Mouse (Mus musculus): ENCODE measurements around the gene Grid2. TPM values are rescaled to one million over a fixed set of nuclear protein-coding genes. Genes with fewer than 3 reads are reported as not detected.

Gene Grid2
- polyA plus RNA-seq, 1 experiment from 2014 or later, result 2.1 TPM

GRCm38 (mm10) chr6:63917035-63917570 lies 661.4 kb downstream of the Grid2 start:
- Histone ChIP-seq H3K36me3 (no peaks in the 10 kb centered on the region), H3K9me3 (replicated peaks) (no peaks in the 10 kb centered on the region), H3K4me1 (no peaks in the 10 kb centered on the region), H3K4me3 (replicated peaks) (no peak overlapping the region), H3K9ac (no peak overlapping the region), H3K4me2 (replicated peaks) (no peak overlapping the region), H3K27ac (replicated peaks) (no peak overlapping the region), H3K27me3 (no peaks in the 10 kb centered on the region)
- 62% methylated on average over 6 of the region's 6 CpGs for WGBS
- no peak for ATAC-seq (ENCODE audit: insufficient number of reproducible peaks, low FRiP score, low TSS enrichment, low read depth)

GRCm38 (mm10) chr6:63921951-63922350 lies 666.3 kb downstream of the Grid2 start:
- no peak overlapping the region for H3K4me2 ChIP-seq (replicated peaks)
- 85% methylated on average over 6 of the region's 6 CpGs for WGBS
- no peak for ATAC-seq (ENCODE audit: insufficient number of reproducible peaks, low FRiP score, low TSS enrichment, low read depth)
- no peak overlapping the region for H3K4me3 ChIP-seq (replicated peaks)
- no peaks in the 10 kb centered on the region for H3K4me1 ChIP-seq
- no peak overlapping the region for H3K27ac ChIP-seq (replicated peaks)
- H3K9ac ChIP-seq, result no peak overlapping the region
- H3K36me3 ChIP-seq, result no peaks in the 10 kb centered on the region
- no peaks in the 10 kb centered on the region for H3K9me3 ChIP-seq (replicated peaks)
- no peaks in the 10 kb centered on the region for H3K27me3 ChIP-seq

DNA sequence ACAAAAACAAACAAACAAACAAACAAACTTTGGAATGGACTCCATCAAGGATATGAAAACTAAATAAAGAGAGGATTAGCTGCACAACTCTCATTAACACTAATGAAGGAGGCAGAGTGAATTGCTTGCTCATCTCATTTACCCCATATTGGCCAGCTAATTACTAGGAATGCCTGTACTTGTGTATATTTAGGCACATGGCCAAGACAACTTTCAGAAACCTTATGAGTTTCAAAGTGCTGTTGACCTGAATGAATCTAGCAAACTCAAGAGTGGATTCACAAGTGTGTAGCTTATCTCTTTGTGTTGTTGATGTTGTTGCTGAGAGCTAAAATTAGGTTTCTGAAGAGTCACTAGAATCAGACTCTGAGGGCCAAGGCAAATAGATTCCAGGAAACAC lies 675.5 kb downstream of the Grid2 start:
- Histone ChIP-seq H3K4me3 (replicated peaks) (no peak overlapping the region), H3K27ac (replicated peaks) (no peak overlapping the region), H3K4me1 (no peaks in the 10 kb centered on the region), H3K9ac (no peak overlapping the region), H3K36me3 (no peaks in the 10 kb centered on the region), H3K27me3 (no peaks in the 10 kb centered on the region), H3K4me2 (replicated peaks) (no peak overlapping the region), H3K9me3 (replicated peaks) (no peaks in the 10 kb centered on the region)
- ATAC-seq (ENCODE audit: insufficient number of reproducible peaks, low FRiP score, low TSS enrichment, low read depth), result no peak

DNA sequence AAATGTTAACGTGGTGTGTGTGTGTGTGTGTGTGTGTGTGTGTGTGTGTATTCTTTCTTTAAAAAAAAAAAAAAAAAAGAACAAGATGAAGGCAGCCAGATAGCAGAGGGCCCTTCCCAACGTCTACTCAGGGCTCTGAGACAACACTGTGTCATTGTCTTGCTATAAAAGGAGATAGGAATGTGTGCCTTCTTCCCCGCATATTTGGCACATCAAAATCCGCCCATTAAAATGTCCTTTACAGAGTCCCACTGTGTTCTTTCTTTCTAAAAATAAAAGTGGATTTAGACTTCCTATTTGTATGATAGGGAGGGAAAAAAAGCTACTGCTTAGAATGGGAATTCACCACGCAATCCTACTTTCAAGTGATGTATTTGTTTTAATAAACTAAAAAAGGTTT lies 691.0 kb downstream of the Grid2 start:
- no peaks in the 10 kb centered on the region for H3K27me3 ChIP-seq
- ATAC-seq (ENCODE audit: insufficient number of reproducible peaks, low FRiP score, low TSS enrichment, low read depth), result no peak
- no peak overlapping the region for H3K4me3 ChIP-seq (replicated peaks)
- no peaks in the 10 kb centered on the region for H3K9me3 ChIP-seq (replicated peaks)
- no peak overlapping the region for H3K9ac ChIP-seq
- no peak overlapping the region for H3K4me2 ChIP-seq (replicated peaks)
- 49% methylated on average over 5 of the region's 5 CpGs for WGBS
- no peaks in the 10 kb centered on the region for H3K4me1 ChIP-seq
- H3K27ac ChIP-seq (replicated peaks), result no peak overlapping the region
- H3K36me3 ChIP-seq, result no peaks in the 10 kb centered on the region

- Histone ChIP-seq H3K27me3 (no peaks in the 10 kb centered on the region), H3K4me2 (replicated peaks) (no peak overlapping the region), H3K9ac (no peak overlapping the region), H3K4me3 (replicated peaks) (no peak overlapping the region), H3K4me1 (no peaks in the 10 kb centered on the region), H3K9me3 (replicated peaks) (no peaks in the 10 kb centered on the region), H3K27ac (replicated peaks) (no peak overlapping the region), H3K36me3 (no peaks in the 10 kb centered on the region)
- WGBS, result 76% methylated on average over 3 of the region's 3 CpGs
- no peak for ATAC-seq (ENCODE audit: insufficient number of reproducible peaks, low FRiP score, low TSS enrichment, low read depth)
Measured at GRCm38 (mm10) chr6:63963789-63964188, 708.1 kb downstream of the Grid2 start.

GRCm38 (mm10) chr6:63964269-63964668 lies 708.6 kb downstream of the Grid2 start:
- 78% methylated on average over 6 of the region's 6 CpGs for WGBS
- Histone ChIP-seq H3K27me3 (no peaks in the 10 kb centered on the region), H3K9ac (no peak overlapping the region), H3K4me2 (replicated peaks) (no peak overlapping the region), H3K36me3 (no peaks in the 10 kb centered on the region), H3K9me3 (replicated peaks) (no peaks in the 10 kb centered on the region), H3K27ac (replicated peaks) (no peak overlapping the region), H3K4me1 (no peaks in the 10 kb centered on the region), H3K4me3 (replicated peaks) (no peak overlapping the region)
- ATAC-seq (ENCODE audit: insufficient number of reproducible peaks, low FRiP score, low TSS enrichment, low read depth), result no peak

GRCm38 (mm10) chr6:63964735-63965134 lies 709.1 kb downstream of the Grid2 start:
- no peaks in the 10 kb centered on the region for H3K9me3 ChIP-seq (replicated peaks)
- 45% methylated on average over 2 of the region's 2 CpGs for WGBS
- no peak overlapping the region for H3K9ac ChIP-seq
- H3K27me3 ChIP-seq, result no peaks in the 10 kb centered on the region
- no peak overlapping the region for H3K4me2 ChIP-seq (replicated peaks)
- H3K4me3 ChIP-seq (replicated peaks), result no peak overlapping the region
- no peak overlapping the region for H3K27ac ChIP-seq (replicated peaks)
- no peaks in the 10 kb centered on the region for H3K36me3 ChIP-seq
- H3K4me1 ChIP-seq, result no peaks in the 10 kb centered on the region
- no peak for ATAC-seq (ENCODE audit: insufficient number of reproducible peaks, low FRiP score, low TSS enrichment, low read depth)

GRCm38 (mm10) chr6:64046084-64046483 lies 790.4 kb downstream of the Grid2 start:
- Histone ChIP-seq H3K4me3 (replicated peaks) (no peak overlapping the region), H3K9ac (no peak overlapping the region), H3K27ac (replicated peaks) (no peak overlapping the region), H3K4me2 (replicated peaks) (no peak overlapping the region), H3K4me1 (no peaks in the 10 kb centered on the region), H3K27me3 (no peaks in the 10 kb centered on the region), H3K9me3 (replicated peaks) (no peaks in the 10 kb centered on the region), H3K36me3 (no peaks in the 10 kb centered on the region)
- no peak for ATAC-seq (ENCODE audit: insufficient number of reproducible peaks, low FRiP score, low TSS enrichment, low read depth)
- WGBS, result 78% methylated on average over 2 of the region's 2 CpGs

GRCm38 (mm10) chr6:64046732-64047131 lies 791.1 kb downstream of the Grid2 start:
- 57% methylated on average over 1 of the region's 1 CpGs for WGBS
- no peak for ATAC-seq (ENCODE audit: insufficient number of reproducible peaks, low FRiP score, low TSS enrichment, low read depth)
- H3K9ac ChIP-seq, result no peak overlapping the region

GRCm38 (mm10) chr6:64047950-64048349 lies 792.3 kb downstream of the Grid2 start:
- Histone ChIP-seq H3K36me3 (no peaks in the 10 kb centered on the region), H3K9ac (no peak overlapping the region), H3K27ac (replicated peaks) (no peak overlapping the region), H3K9me3 (replicated peaks) (no peaks in the 10 kb centered on the region), H3K27me3 (no peaks in the 10 kb centered on the region), H3K4me2 (replicated peaks) (no peak overlapping the region), H3K4me3 (replicated peaks) (no peak overlapping the region), H3K4me1 (no peaks in the 10 kb centered on the region)
- WGBS, result 84% methylated on average over 5 of the region's 5 CpGs
- ATAC-seq (ENCODE audit: insufficient number of reproducible peaks, low FRiP score, low TSS enrichment, low read depth), result no peak

More at GRCm38 (mm10) chr6:64046732-64047131, 791.1 kb downstream of the Grid2 start:
- Histone ChIP-seq H3K36me3 (no peaks in the 10 kb centered on the region), H3K27ac (replicated peaks) (no peak overlapping the region), H3K9me3 (replicated peaks) (no peaks in the 10 kb centered on the region), H3K4me3 (replicated peaks) (no peak overlapping the region), H3K27me3 (no peaks in the 10 kb centered on the region), H3K4me2 (replicated peaks) (no peak overlapping the region), H3K4me1 (no peaks in the 10 kb centered on the region)

GRCm38 (mm10) chr6:64063858-64064257 lies 808.2 kb downstream of the Grid2 start:
- Histone ChIP-seq H3K27me3 (no peaks in the 10 kb centered on the region), H3K4me2 (replicated peaks) (no peak overlapping the region), H3K36me3 (no peaks in the 10 kb centered on the region), H3K9me3 (replicated peaks) (no peaks in the 10 kb centered on the region), H3K27ac (replicated peaks) (no peak overlapping the region), H3K4me1 (no peaks in the 10 kb centered on the region), H3K4me3 (replicated peaks) (no peak overlapping the region), H3K9ac (no peak overlapping the region)
- ATAC-seq (ENCODE audit: insufficient number of reproducible peaks, low FRiP score, low TSS enrichment, low read depth), result no peak
- 86% methylated on average over 7 of the region's 7 CpGs for WGBS

- ATAC-seq (ENCODE audit: insufficient number of reproducible peaks, low FRiP score, low TSS enrichment, low read depth), result no peak
- no peak overlapping the region for H3K9ac ChIP-seq
- no peaks in the 10 kb centered on the region for H3K4me1 ChIP-seq
- no peak overlapping the region for H3K4me2 ChIP-seq (replicated peaks)
- 89% methylated on average over 2 of the region's 2 CpGs for WGBS
- H3K9me3 ChIP-seq (replicated peaks), result no peaks in the 10 kb centered on the region
- no peaks in the 10 kb centered on the region for H3K36me3 ChIP-seq
- no peak overlapping the region for H3K27ac ChIP-seq (replicated peaks)
- H3K27me3 ChIP-seq, result no peaks in the 10 kb centered on the region
- H3K4me3 ChIP-seq (replicated peaks), result no peak overlapping the region
Measured at GRCm38 (mm10) chr6:64064704-64065103, 809.0 kb downstream of the Grid2 start.
